Mouse (Mus musculus) stomach, embryonic 16.5 days (tissue): ENCODE results near the gene Vinac1. TPM values are rescaled to one million over a fixed set of nuclear protein-coding genes. Genes with fewer than 3 reads are reported as not detected.
"Not testable (repeated sequence)": the region's sequence is repeated elsewhere in the genome, so short reads cannot be mapped to it uniquely, and the experiment has no call there.

Experiments used
- ATAC-seq: fragments of 200-750 bp; cut with Nextera tagmentation; 2 replicates; pipeline ENCODE4 v1.8.0; 2017; ENCODE audit warnings: moderate number of reproducible peaks, moderate TSS enrichment; ENCODE audit not compliant: insufficient read depth, low FRiP score
- H3K27ac ChIP-seq: fragments of 300-500 bp; sonication (generic); 2 replicates; pipeline ENCODE4 v1.5.1; 2014; ENCODE audit warnings: low read length
- H3K27me3 ChIP-seq: fragments of 300-500 bp; sonication (generic); 2 replicates; pipeline ENCODE4 v1.6.1; 2014; ENCODE audit warnings: low read length, control low read depth, mixed read lengths; ENCODE audit not compliant: control insufficient read depth, insufficient read depth
- H3K36me3 ChIP-seq: fragments of 300-500 bp; sonication (generic); 2 replicates; pipeline ENCODE4 v1.6.1; 2014; ENCODE audit warnings: low read length; ENCODE audit not compliant: control insufficient read depth, insufficient read depth
- H3K4me1 ChIP-seq: fragments of 300-500 bp; sonication (generic); 2 replicates; pipeline ENCODE4 v1.6.1; 2014; ENCODE audit warnings: low read length, control low read depth, mixed read lengths; ENCODE audit not compliant: control insufficient read depth, insufficient read depth
- H3K4me2 ChIP-seq: fragments of 300-500 bp; sonication (generic); 2 replicates; pipeline ENCODE4 v1.6.1; 2014; ENCODE audit warnings: low read depth, low read length, mixed read lengths
- H3K4me3 ChIP-seq: fragments of 300-500 bp; sonication (generic); replicated peaks from 2 replicates; pipeline ENCODE4 v1.5.1; 2014; ENCODE audit warnings: mild to moderate bottlenecking, low read length
- H3K9ac ChIP-seq: fragments of 300-500 bp; sonication (generic); 2 replicates; pipeline ENCODE4 v1.6.1; 2014; ENCODE audit warnings: low read length
- H3K9me3 ChIP-seq: fragments of 300-500 bp; sonication (generic); replicated peaks from 2 replicates; pipeline ENCODE4 v1.6.1; 2016; ENCODE audit warnings: low read length, control low read depth; ENCODE audit not compliant: control insufficient read depth
- WGBS: fragments of 180-500 bp; shearing (Covaris S2); extraction: QIAGEN DNeasy Blood & Tissue Kit; methylation state at CpG from one replicate; pipeline ENCODE4 v1.1.7; 2014; 5-methylcytosine and 5-hydroxymethylcytosine counted together
- polyA plus RNA-seq: library from polyadenylated mRNA; unstranded; fragments of >200 nt; fragmentation: Nextera tagmentation; extraction: Ambion mirVana; gene quantifications from 2 replicates; pipeline ENCODE4 v1.2.1, GENCODE M21; 2015

Vinac1 gene
- polyA plus RNA-seq, 1 experiment from 2014 or later = 0.10 TPM

GRCm38 (mm10) chr2:129008867-129009266, 39.1 kb downstream of the Vinac1 start:
- not testable (repeated sequence) for ATAC-seq, H3K9me3 ChIP-seq, H3K27ac ChIP-seq, H3K9ac ChIP-seq, H3K27me3 ChIP-seq, H3K4me3 ChIP-seq, H3K4me2 ChIP-seq, H3K36me3 ChIP-seq, H3K4me1 ChIP-seq
- 76% methylated on average over 2 of the region's 2 CpGs for WGBS

GRCm38 (mm10) chr2:129006194-129006749, 41.7 kb downstream of the Vinac1 start:
- ATAC-seq = no peak
- 65% methylated on average over 4 of the region's 4 CpGs for WGBS
- H3K36me3 ChIP-seq = no peaks in the 10 kb centered on the region
- no peaks in the 10 kb centered on the region for H3K4me1 ChIP-seq
- no peak overlapping the region for H3K4me3 ChIP-seq
- H3K4me2 ChIP-seq = no peak overlapping the region
- H3K27me3 ChIP-seq = no peaks in the 10 kb centered on the region
- H3K9ac ChIP-seq = no peak overlapping the region
- H3K9me3 ChIP-seq = no peaks in the 10 kb centered on the region
- H3K27ac ChIP-seq = no peak overlapping the region

GRCm38 (mm10) chr2:129004872-129005271, 43.1 kb downstream of the Vinac1 start:
- Histone ChIP-seq H3K9me3 (no peaks in the 10 kb centered on the region), H3K27ac (no peak overlapping the region), H3K36me3 (no peaks in the 10 kb centered on the region), H3K9ac (no peak overlapping the region), H3K4me2 (no peak overlapping the region), H3K4me3 (no peak overlapping the region), H3K27me3 (no peaks in the 10 kb centered on the region), H3K4me1 (no peaks in the 10 kb centered on the region)
- ATAC-seq = no peak

GRCm38 (mm10) chr2:128984746-128985145, 63.2 kb downstream of the Vinac1 start:
- 68% methylated on average over 3 of the region's 3 CpGs for WGBS
- Histone ChIP-seq H3K4me3 (no peak overlapping the region), H3K4me2 (no peak overlapping the region), H3K9me3 (no peaks in the 10 kb centered on the region), H3K36me3 (no peaks in the 10 kb centered on the region), H3K9ac (no peak overlapping the region), H3K27me3 (no peaks in the 10 kb centered on the region), H3K4me1 (no peaks in the 10 kb centered on the region), H3K27ac (no peak overlapping the region)
- no peak for ATAC-seq

- Histone ChIP-seq H3K4me2 (no peak overlapping the region), H3K4me3 (no peak overlapping the region), H3K9ac (no peak overlapping the region), H3K27me3 (no peaks in the 10 kb centered on the region), H3K9me3 (no peaks in the 10 kb centered on the region), H3K27ac (no peak overlapping the region), H3K4me1 (no peaks in the 10 kb centered on the region), H3K36me3 (no peaks in the 10 kb centered on the region)
- no peak for ATAC-seq
- WGBS = 54% methylated on average over 4 of the region's 4 CpGs
Measured at GRCm38 (mm10) chr2:128975572-128975971, 72.4 kb downstream of the Vinac1 start.

Other genes with a start within 250 kb of the Vinac1 start
- 34.3 and 36.6 TPM in 2 replicates for gene Tmem87b, start 230.1 kb downstream of the Vinac1 start, polyA plus RNA-seq
- 4.5 and 5.2 TPM in 2 replicates for gene Fbln7, start 185.2 kb downstream of the Vinac1 start, polyA plus RNA-seq
- gene Zc3h8, start 104.1 kb downstream of the Vinac1 start, polyA plus RNA-seq = 5.5 and 6.1 TPM in 2 replicates
- 0.95 and 1.5 TPM in 2 replicates for gene Zc3h6, start 80.8 kb downstream of the Vinac1 start, polyA plus RNA-seq
- gene Gm10762, start 80.4 kb downstream of the Vinac1 start, polyA plus RNA-seq = 5.5 and 7.3 TPM in 2 replicates
- 12.0 and 13.1 TPM in 2 replicates for gene Ttl, start 17.8 kb upstream of the Vinac1 start, polyA plus RNA-seq
- 22.1 and 24.6 TPM in 2 replicates for gene Polr1b, start 52.8 kb upstream of the Vinac1 start, polyA plus RNA-seq
- 21.5 and 22.4 TPM in 2 replicates for gene Chchd5, start 81.5 kb upstream of the Vinac1 start, polyA plus RNA-seq
- gene Slc20a1, start 150.6 kb upstream of the Vinac1 start, polyA plus RNA-seq = 24.8 and 25.9 TPM in 2 replicates
- 35.4 and 38.5 TPM in 2 replicates for gene Ckap2l, start 249.0 kb upstream of the Vinac1 start, polyA plus RNA-seq